Mouse (Mus musculus): ENCODE measurements around the gene Pate4. TPM values are rescaled to one million over a fixed set of nuclear protein-coding genes. Genes with fewer than 3 reads are reported as not detected.

Pate4 gene
- 0.56 TPM for polyA plus RNA-seq (2014; fragmentation: Illumina TruSeq; extraction: RNeasy Lipid Tissue Mini Kit (QIAGEN cat#74804); ENCODE audit: low replicate concordance)

GRCm38 (mm10) chr9:35611841-35612240 lies at the start of gene Pate4:
Pate4 (minus strand) TSS chr9:35611941.

GRCm38 (mm10) chr9:35648102-35648501 lies 36.4 kb upstream of the Pate4 start, which contains the start of gene Pate3:
Pate3 (minus strand) TSS chr9:35648202.

GRCm38 (mm10) chr9:35569571-35570534 lies 41.9 kb downstream of the Pate4 start, which contains the start of the genes Pate2 and Hyls1:
Pate2 (plus strand) TSS chr9:35570284.
Hyls1 (minus strand) TSS chr9:35570398.

GRCm38 (mm10) chr9:35558257-35559008 lies 53.3 kb downstream of the Pate4 start, which contains the start of the genes Ddx25 and Pus3:
Ddx25 (minus strand) TSS chr9:35558528.
Pus3 (plus strand) TSS chr9:35558595.

Other genes starting within 250 kb of the Pate4 start
- 3.2 TPM for gene Cdon, start 190.8 kb downstream of the Pate4 start, polyA plus RNA-seq (2014; fragmentation: Illumina TruSeq; extraction: RNeasy Lipid Tissue Mini Kit (QIAGEN cat#74804); ENCODE audit: low replicate concordance)
- gene Gm1113, start 93.7 kb downstream of the Pate4 start, polyA plus RNA-seq (2014; fragmentation: Illumina TruSeq; extraction: RNeasy Lipid Tissue Mini Kit (QIAGEN cat#74804); ENCODE audit: low replicate concordance): not detected
- 0.07 TPM for gene Ddx25, start 53.4 kb downstream of the Pate4 start, polyA plus RNA-seq (2014; fragmentation: Illumina TruSeq; extraction: RNeasy Lipid Tissue Mini Kit (QIAGEN cat#74804); ENCODE audit: low replicate concordance)
- gene Pus3, start 53.3 kb downstream of the Pate4 start, polyA plus RNA-seq (2014; fragmentation: Illumina TruSeq; extraction: RNeasy Lipid Tissue Mini Kit (QIAGEN cat#74804); ENCODE audit: low replicate concordance): 27.5 TPM
- gene Pate2, start 41.7 kb downstream of the Pate4 start, polyA plus RNA-seq (2014; fragmentation: Illumina TruSeq; extraction: RNeasy Lipid Tissue Mini Kit (QIAGEN cat#74804); ENCODE audit: low replicate concordance): 0.30 TPM
- 10.4 TPM for gene Hyls1, start 41.5 kb downstream of the Pate4 start, polyA plus RNA-seq (2014; fragmentation: Illumina TruSeq; extraction: RNeasy Lipid Tissue Mini Kit (QIAGEN cat#74804); ENCODE audit: low replicate concordance)
- gene Pate3, start 36.3 kb upstream of the Pate4 start, polyA plus RNA-seq (2014; fragmentation: Illumina TruSeq; extraction: RNeasy Lipid Tissue Mini Kit (QIAGEN cat#74804); ENCODE audit: low replicate concordance): not detected
- gene Pate1, start 75.4 kb upstream of the Pate4 start, polyA plus RNA-seq (2014; fragmentation: Illumina TruSeq; extraction: RNeasy Lipid Tissue Mini Kit (QIAGEN cat#74804); ENCODE audit: low replicate concordance): not detected
- not detected for gene Gm17677, start 129.1 kb upstream of the Pate4 start, polyA plus RNA-seq (2014; fragmentation: Illumina TruSeq; extraction: RNeasy Lipid Tissue Mini Kit (QIAGEN cat#74804); ENCODE audit: low replicate concordance)
- not detected for gene Gm17727, start 166.2 kb upstream of the Pate4 start, polyA plus RNA-seq (2014; fragmentation: Illumina TruSeq; extraction: RNeasy Lipid Tissue Mini Kit (QIAGEN cat#74804); ENCODE audit: low replicate concordance)
- not detected for gene Gm27235, start 178.2 kb upstream of the Pate4 start, polyA plus RNA-seq (2014; fragmentation: Illumina TruSeq; extraction: RNeasy Lipid Tissue Mini Kit (QIAGEN cat#74804); ENCODE audit: low replicate concordance)
- not detected for gene D730048I06Rik, start 178.2 kb upstream of the Pate4 start, polyA plus RNA-seq (2014; fragmentation: Illumina TruSeq; extraction: RNeasy Lipid Tissue Mini Kit (QIAGEN cat#74804); ENCODE audit: low replicate concordance)
- gene 9230110F15Rik, start 232.2 kb upstream of the Pate4 start, polyA plus RNA-seq (2014; fragmentation: Illumina TruSeq; extraction: RNeasy Lipid Tissue Mini Kit (QIAGEN cat#74804); ENCODE audit: low replicate concordance): not detected

Data from small intestine, adult 10 weeks (tissue).